14 mouse cellular contexts compared by ENCODE assay signal in the genomic region with DNA sequence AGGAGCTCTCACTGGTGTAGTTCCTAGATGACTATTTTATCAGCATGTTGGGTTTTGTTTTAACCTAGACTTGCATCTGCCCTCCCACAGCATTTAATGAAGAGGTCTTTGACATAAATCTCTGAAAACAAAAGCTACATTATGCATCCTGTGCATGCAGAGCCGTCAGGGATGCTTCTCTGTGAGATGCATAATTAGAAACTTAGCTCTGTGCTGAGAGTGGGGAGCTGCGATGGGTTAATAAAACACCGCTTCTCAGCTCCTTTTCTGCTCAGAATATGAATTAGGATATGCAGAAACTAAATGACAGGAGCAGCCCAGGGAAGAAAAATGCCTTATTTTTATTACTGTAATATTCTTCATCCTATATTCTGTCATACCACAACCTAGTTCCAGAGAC.
DNase-seq lines count a peak whose midpoint lies in the region; ATAC-seq lines count a peak whose summit lies in the region.
"Had no signal": no experiment of that assay in that cellular context is flagged by ENCODE, and none has a peak within 500 bp of the region (broad histone marks: within the 10 kb centered on the region; RNA-seq: fewer than 3 reads in every experiment).

No protein-coding gene starts in this region.

- peak; percentile 73 for ATAC-seq in hindbrain, embryonic 16.5 days
- no peak for ATAC-seq in hindbrain, embryonic 11.5 days (ENCODE audit: low FRiP score)
- ATAC-seq in midbrain, embryonic 15.5 days (replicated peaks): peak; percentile 86; the same call in 1 of the 2 replicates

- H3K36me3 ChIP-seq in hindbrain, embryonic 16.5 days (ENCODE audit: control insufficient read depth, insufficient read depth, low read length): no peaks in the 10 kb centered on the region
- H3K36me3 ChIP-seq in hindbrain, embryonic 11.5 days (ENCODE audit: control insufficient read depth, insufficient read depth, low read length): no peaks in the 10 kb centered on the region
- no peaks in the 10 kb centered on the region for H3K36me3 ChIP-seq in midbrain, embryonic 15.5 days (replicated peaks)
- H3K36me3 ChIP-seq in embryonic facial prominence, embryonic 10.5 days (replicated peaks): no peaks in the 10 kb centered on the region
- H3K36me3 ChIP-seq: limb, embryonic 10.5 days had no signal

- H3K27me3 ChIP-seq in hindbrain, embryonic 16.5 days (replicated peaks; ENCODE audit: control insufficient read depth, insufficient read depth, low read length): no peaks in the 10 kb centered on the region
- H3K27me3 ChIP-seq in hindbrain, embryonic 11.5 days (ENCODE audit: control insufficient read depth, insufficient read depth, low read length): no peaks in the 10 kb centered on the region
- no peaks in the 10 kb centered on the region for H3K27me3 ChIP-seq in midbrain, embryonic 15.5 days (replicated peaks)
- H3K27me3 ChIP-seq in embryonic facial prominence, embryonic 10.5 days (replicated peaks; ENCODE audit: low read depth, poor library complexity, severe bottlenecking): no peaks in the 10 kb centered on the region

- whole genome bisulfite sequencing in hindbrain, embryonic 16.5 days: 13% methylated on average over 3 of the region's 3 CpGs
- 53% methylated on average over 3 of the region's 3 CpGs for WGBS in hindbrain, embryonic 11.5 days
- 19% methylated on average over 3 of the region's 3 CpGs for WGBS in midbrain, embryonic 15.5 days
- 60% methylated on average over 3 of the region's 3 CpGs for WGBS in embryonic facial prominence, embryonic 10.5 days

- intact Hi-C loops in heart, postnatal 14 days (cut with DNase I): no loop called here

- H3K4me1 ChIP-seq in hindbrain, embryonic 16.5 days (ENCODE audit: control insufficient read depth, insufficient read depth, low read depth, low read length): no peaks in the 10 kb centered on the region; the same call in 1 of the 2 replicates
- no peaks in the 10 kb centered on the region for H3K4me1 ChIP-seq in hindbrain, embryonic 11.5 days (replicated peaks; ENCODE audit: control insufficient read depth, insufficient read depth, low read length)
- H3K4me1 ChIP-seq in midbrain, embryonic 15.5 days: peaks cover 7% of the 10 kb centered on the region
- H3K4me1 ChIP-seq in embryonic facial prominence, embryonic 10.5 days: no peaks in the 10 kb centered on the region
- H3K4me1 ChIP-seq: limb, embryonic 10.5 days had no signal

- no peak overlapping the region for H3K4me3 ChIP-seq in hindbrain, embryonic 16.5 days (ENCODE audit: low read length)
- H3K4me3 ChIP-seq in hindbrain, embryonic 11.5 days (ENCODE audit: low read depth, low read length): no peak overlapping the region
- H3K4me3 ChIP-seq in midbrain, embryonic 15.5 days: no peak overlapping the region
- no peak overlapping the region for H3K4me3 ChIP-seq in embryonic facial prominence, embryonic 10.5 days
- H3K4me3 ChIP-seq: limb, embryonic 10.5 days had no signal

- no peak overlapping the region for H3K4me2 ChIP-seq in hindbrain, embryonic 16.5 days (ENCODE audit: low read length)
- H3K4me2 ChIP-seq in hindbrain, embryonic 11.5 days (replicated peaks; ENCODE audit: low read depth, low read length): no peak overlapping the region
- no peak overlapping the region for H3K4me2 ChIP-seq in midbrain, embryonic 15.5 days
- H3K4me2 ChIP-seq: liver, embryonic 11.5 days had no signal

- H3K9me3 ChIP-seq in hindbrain, embryonic 16.5 days (ENCODE audit: control insufficient read depth, low read length): no peaks in the 10 kb centered on the region
- H3K9me3 ChIP-seq in hindbrain, embryonic 11.5 days (ENCODE audit: control insufficient read depth, low read length): no peaks in the 10 kb centered on the region
- H3K9me3 ChIP-seq in midbrain, embryonic 15.5 days: no peaks in the 10 kb centered on the region
- no peaks in the 10 kb centered on the region for H3K9me3 ChIP-seq in embryonic facial prominence, embryonic 10.5 days
- H3K9me3 ChIP-seq: limb, embryonic 10.5 days had no signal

- H3K27ac ChIP-seq in hindbrain, embryonic 16.5 days (ENCODE audit: low read depth, low read length): no peak overlapping the region
- no peak overlapping the region for H3K27ac ChIP-seq in hindbrain, embryonic 11.5 days (ENCODE audit: low read depth, low read length)
- peak overlapping the region; percentile 10; the same call in 1 of the 2 replicates for H3K27ac ChIP-seq in midbrain, embryonic 15.5 days
- no peak overlapping the region for H3K27ac ChIP-seq in embryonic facial prominence, embryonic 10.5 days (replicated peaks)
- H3K27ac ChIP-seq: limb, embryonic 10.5 days had no signal

- no peak for DNase-seq in hindbrain, embryonic 11.5 days (ENCODE audit: low spot score)
- peak; percentile 32 for DNase-seq in A20 (ENCODE audit: low read depth, low spot score)
- peak; percentile 6 for DNase-seq in brain, embryonic 18.5 days (ENCODE audit: low read depth, low spot score)
- DNase-seq in embryonic facial prominence, embryonic 10.5 days (ENCODE audit: low spot score): no peak
- DNase-seq in heart, postnatal 14 days: no peak
- DNase-seq: gastrocnemius, postnatal 36 days; kidney, adult 9 months; kidney, postnatal 4 days; lung, adult 2 months; lung, postnatal 36 days had no signal

- H3K9ac ChIP-seq in hindbrain, embryonic 16.5 days (ENCODE audit: low read depth, low read length): no peak overlapping the region
- no peak overlapping the region for H3K9ac ChIP-seq in hindbrain, embryonic 11.5 days (ENCODE audit: low read depth, low read length)
- H3K9ac ChIP-seq in midbrain, embryonic 15.5 days: no peak overlapping the region

Comparison
In these comparisons a context has a peak if more than half of its experiments do, and no peak if none do; other contexts are left out.
1. DNase-seq: peak in A20 (single experiment) and brain, embryonic 18.5 days (single experiment); none in hindbrain, embryonic 11.5 days (single experiment), embryonic facial prominence, embryonic 10.5 days (single experiment) and heart, postnatal 14 days (0 of 2).